Mouse (Mus musculus) WW6 (cell line): ENCODE results near the gene Ruvbl1.

Experiments
- DNase-seq: peaks from one replicate; pipeline ENCODE4 v3.0.0-alpha.2; 2013; ENCODE audit warnings: low read depth, low spot score

The Ruvbl1 gene

DNA sequence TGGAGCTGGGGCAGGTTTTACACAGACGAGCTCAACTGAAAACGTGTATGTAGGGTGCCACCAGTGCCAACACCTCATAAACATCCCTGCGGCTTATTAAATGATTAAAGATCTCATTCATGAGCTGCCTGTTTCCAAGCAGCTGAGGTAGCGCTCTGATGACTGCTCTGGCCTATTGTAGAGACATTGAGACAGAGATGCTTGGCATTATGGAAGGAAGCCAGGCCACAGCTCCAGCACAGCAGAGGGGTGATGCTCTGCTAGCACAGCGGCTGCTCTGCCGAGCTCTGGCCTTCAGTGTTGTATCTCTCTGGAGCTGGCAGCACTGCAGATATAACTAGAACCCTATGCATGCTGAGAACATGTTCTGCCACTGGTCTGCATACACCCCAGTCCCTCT, 28.5 kb downstream of the Ruvbl1 start:
- DNase-seq, result no peak

DNA sequence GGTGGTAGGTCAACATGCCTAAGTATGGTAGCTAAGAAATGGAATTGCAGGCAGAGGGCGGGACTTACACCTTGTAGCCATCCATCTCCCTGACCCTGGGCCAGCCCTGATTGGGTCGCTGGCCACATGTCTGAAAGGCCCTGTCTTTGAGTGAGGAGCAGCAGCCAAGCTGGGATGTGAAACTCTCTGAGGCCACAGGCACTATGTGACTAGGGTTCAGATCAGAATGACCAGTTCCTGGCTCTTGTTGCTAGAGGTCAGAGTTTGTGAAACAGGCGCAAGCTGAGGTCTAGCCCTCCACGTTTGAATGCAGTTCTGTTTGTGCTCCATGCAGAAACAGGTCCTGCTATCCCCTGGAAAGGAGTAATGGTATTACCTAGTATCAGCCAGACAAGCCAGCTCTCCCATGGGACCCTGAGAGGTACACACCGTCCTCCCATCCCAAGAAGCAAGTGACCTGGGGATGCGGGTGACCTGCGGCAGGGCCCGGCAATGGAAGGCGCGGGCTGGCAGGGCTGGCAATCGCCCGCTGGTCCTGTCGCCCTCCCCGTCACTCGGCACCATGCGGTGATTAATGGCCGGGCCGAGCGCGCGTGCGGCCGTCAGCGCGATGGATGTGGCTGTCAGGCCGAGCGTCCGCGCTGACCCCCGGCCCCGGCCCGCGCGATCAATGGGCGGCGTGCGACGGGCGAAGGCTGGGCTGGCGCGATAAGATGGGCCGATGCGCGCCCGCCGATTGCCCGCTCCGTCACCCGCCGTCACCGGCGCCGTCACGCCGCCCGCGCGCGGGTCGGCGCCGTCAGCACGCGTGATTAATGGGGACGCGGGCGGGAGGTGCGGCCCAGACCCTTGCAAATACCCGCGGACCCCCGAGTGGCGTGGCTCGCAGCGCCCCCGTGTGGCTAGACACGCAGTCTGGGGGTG, 34.5 kb downstream of the Ruvbl1 start:
- DNase-seq, result no peak

DNA sequence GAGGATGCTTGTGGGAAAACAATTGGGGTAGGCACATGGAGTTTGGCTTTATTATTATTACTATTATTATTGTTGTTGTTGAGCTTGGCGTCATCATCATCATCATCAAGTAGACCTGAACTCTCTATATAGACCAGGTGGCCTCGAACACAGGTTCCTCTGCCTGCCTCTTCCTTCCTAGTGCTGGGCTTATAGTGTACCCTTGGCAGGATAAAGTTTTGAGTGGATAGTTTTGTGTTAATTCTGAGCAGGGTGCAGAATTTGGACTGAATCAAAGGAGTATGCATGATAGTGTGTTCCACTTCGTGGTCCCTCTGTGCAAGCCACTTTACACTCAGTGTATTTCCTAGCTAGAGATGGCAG, 35.2 kb downstream of the Ruvbl1 start:
- DNase-seq, result no peak

DNA sequence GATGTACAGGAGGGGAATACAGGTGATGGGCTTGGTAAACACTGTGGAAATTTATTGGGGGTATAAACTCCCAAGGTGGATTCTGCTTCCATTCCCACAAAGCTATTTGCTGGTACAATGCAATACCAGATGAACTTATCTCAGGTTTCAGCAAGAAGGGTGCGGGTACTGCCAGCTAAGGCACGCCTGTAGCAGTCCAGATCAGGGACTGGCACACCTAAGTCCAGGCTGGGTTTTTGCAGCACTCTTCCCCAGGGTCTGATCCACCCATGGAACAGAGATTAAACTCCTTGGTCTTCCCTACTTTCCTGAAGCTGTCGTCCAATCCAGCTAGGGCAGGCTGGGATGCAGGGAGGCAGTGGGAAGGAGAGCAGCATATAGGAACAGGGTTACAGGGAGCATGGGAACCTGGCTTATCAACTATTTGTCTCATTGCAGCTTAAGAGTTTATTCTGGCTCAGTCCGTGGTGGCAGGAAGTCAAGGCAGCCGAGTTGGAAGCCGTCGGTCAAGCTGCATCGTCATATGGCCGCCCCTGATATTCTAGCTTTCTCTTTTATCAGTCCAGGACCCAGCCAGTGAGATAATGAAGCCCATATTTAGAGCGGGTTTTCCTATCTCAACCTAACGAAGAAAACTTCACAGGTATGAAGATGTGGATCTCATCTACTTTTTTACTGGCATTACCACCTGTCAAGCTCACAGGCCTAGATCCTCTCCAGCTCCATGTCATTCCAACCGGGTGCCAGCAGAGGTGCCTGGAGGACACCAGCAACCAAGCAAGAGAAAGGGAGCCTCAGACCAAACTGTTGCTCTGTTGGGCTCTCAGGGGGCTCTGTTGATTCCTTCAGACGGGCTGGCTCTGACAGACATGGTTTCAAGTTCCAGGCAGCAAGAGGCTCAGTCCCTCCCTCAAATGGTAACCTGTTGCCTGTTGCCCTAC, 37.1 kb downstream of the Ruvbl1 start:
- no peak for DNase-seq

DNA sequence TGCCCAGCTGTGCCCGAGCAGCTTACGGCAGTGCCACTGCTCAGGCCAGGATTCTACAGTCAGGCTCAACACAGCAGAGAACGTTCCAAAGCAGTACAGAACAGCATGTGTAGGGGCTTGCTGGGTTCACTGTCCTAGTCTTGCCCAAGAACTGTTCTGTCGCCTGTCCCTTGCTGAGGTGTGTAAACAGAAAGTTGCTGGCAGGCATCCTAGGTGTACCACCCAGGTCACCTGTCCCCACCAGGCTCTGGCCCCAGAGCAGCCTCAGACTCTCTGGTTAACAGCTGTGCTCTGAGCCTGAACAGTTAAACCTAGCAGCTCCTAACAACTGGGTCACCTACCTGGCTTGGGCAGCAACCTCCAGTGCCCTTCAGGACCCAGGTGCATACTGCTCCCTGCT, 37.8 kb downstream of the Ruvbl1 start:
- DNase-seq, result no peak

DNA sequence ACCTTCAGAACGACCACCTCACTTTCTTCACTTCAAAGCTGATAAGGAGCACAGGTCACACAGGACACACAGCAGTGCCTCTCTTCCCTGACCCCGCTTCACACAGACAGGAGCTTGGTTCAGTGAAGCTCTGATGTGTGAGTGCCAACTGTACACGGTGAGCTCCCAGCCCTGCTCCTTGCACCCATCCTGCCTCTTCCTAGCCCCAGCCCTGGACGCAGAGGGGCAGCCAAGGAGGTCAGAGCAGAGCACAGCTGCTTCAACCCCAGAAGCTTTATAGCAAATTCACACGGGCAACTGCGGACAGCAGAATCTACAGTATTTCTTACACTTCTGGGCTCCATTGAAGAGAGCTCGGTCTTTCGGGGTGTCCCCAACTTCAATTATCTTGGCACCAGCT, 48.8 kb downstream of the Ruvbl1 start:
- DNase-seq, result no peak

DNA sequence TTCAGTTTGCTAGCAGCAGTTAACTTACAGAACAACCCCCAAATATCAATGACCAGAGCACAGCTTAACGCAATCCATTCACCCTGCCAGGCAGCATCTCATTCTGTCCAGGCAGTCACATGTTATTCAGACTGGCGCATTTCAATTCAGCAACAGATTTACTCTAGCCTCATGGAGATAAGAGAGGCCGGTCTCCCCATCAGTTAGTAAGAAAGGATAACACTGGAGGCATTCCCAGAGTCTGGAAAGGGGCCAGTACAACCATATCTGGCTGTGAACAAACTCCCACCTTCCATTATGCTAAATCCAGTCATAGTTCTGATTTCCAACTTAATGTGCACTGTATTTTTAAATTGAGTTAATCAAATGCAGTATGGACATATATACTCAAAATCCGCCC, 49.3 kb downstream of the Ruvbl1 start:
- DNase-seq, result no peak

DNA sequence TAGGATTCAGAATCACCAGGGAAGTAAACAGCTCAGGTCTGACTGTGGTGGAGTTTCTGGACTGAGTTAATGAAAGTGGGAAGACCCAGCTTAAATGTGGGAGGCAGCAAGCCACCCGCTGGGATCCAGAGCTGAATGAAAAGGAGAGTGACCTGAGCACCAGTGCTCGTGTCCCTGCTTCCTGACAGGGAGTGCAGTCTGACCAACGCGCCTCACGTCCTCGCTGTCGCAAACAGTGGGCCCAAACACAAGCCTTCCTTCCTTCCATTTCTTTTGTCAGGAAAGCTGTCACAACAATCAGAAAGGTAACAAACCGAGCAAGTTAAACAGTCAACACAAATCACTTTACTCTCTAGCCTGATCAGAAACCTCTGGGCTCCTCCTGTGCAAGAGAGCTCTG, 50.8 kb downstream of the Ruvbl1 start:
- DNase-seq, result no peak

DNA sequence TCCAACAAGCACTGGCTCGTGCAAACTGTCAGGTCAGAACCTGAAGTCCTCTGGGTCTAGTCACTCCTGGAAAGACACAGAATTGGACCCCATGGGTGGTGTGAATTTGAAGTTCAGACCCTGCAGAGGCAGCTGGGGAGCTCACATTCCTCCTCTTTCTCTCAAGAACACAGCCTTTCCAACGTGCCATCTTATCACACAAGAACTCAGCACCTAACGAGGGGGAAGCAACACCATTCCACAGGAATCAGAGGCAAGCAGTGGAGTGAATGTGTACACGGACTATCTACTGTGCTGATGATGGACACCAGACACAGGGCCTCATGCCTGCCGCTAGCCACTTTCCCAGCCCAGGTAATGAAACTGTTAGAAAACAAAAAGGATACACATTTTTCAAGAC, 51.5 kb downstream of the Ruvbl1 start:
- DNase-seq, result no peak

DNA sequence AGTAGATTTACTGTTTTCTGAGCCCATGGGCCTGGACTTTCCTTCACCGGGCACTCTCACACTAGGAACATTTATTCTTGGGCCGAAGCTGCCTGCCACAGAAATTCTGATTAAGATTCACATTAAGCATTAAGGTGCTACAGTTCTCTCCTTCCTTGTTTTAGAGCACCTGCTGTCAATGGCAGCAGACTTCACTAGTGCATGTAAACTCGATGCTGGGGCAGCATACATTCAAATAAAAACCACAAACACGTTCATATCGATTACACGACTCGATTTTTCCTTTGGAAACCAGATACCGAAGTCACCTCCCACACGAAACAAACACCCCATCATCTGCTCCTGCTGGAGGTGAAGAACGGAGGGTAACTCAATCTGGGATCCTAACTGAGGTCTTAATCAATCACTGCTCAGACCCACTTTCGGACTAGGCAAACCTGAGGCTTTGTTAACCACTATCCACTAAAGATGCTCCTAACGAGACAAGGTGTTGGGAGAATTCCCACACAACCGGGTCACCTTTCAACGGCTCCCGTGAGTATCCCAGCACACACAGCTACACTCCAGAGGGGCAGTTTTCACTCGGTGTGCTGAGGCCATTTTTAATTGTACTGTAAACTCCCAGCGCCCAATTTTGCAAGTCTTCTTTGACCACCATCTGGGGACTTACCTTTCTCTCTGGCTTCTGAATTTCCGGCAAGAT, 52.6 kb downstream of the Ruvbl1 start:
- DNase-seq, result no peak

DNA sequence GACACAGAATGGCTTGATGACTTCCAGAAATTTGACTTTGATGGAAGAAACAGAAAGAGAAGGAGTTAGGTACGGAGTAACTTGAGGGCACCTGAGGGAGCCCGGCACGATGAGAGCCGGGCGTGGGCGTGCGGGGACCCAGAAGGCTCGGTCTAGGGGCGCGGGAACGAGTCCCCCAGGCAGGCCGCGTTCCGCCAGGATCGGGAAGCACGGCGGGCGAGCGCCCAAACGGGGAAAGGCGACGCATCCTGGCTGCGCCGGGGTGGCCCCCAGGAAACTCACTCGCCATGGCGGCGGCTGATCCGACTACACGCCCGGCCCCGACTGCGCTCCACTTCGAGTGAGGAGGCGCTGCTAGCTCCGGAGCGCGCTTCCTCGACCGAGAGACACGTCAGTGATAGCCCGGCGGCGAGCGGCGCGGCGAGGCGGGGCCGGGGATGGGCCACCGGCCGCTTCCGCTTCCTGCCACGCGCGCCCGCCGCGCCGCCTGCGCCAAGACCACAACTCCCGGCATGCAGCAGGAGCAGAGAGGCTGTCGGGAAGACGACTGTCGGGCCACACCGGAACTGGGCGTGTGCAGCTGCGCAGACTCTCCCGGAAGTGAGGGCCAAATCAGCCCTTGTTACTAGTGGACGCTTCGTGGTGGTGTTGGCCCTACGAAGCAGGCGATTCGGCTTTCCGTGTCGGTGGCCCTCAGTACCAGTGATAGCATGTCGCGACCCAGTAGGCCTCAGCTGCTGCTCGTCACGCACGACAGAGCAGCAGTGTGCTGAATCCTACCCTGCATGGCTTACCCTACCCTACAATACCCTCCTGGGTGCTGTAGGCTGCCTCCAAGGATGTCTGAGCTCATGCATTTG, 53.4 kb downstream of the Ruvbl1 start, which contains the start of gene Sec61a1:
Gene Sec61a1 (minus strand): TSS at position 502 of the 860 bp plus-strand sequence.
- DNase-seq, result peak; percentile 81

DNA sequence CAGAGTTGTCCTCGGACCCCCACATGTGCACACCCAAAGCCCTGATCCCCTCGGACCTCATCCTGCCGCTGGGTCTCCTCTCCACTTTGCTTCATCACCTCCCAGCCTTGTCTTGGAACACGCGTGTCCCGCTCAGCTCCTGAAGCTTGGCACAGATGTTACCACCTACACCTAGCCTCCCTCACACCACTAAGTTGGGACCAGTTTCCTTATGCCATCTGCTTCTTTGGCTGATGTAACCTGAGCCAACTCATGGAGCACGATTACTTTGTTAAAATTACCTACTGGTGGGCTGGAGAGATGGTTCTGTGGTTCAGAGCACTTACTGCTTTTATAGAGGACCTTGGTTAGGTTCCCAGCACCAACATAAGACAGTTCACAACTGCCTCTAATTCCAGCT, 56.6 kb downstream of the Ruvbl1 start:
- no peak for DNase-seq

DNA sequence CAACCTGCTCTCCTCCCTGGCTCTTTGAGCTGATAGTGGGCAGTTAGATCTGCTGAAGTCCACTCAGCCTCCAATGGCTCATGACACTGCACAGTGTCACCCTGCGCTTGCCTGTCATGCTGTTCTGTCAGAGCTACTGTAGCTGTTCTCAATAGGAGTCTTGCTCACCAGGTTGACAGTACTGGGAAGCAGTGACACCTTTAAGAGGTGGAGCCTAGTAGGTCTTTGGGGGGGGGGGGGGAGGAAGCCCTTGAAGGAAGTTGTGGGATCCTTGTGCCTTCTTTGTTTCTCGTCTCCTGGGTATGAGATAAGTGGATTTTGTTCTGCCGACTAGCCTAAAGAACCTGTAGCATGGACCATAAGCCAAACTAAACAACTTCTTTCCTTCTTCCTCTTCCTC, 57.4 kb downstream of the Ruvbl1 start:
- no peak for DNase-seq

DNA sequence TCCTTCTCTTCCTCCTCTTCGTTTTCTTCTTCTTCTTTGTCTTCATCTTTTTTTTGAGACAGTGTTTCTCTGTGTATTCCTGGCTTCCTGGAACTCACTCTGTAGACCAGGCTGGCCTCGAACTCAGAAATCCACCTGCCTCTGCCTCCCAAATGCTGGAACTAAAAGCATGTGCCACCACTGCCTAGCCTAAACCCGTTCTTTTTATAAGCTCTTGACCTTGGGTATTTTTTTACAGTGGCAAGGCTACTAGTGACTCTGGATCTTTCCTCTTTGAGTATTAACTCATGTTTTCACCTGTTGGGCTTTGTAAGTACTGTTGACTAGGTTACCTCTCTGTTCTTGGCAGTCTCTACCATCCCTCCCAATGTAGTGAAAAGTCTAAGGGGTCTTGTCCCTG, 57.8 kb downstream of the Ruvbl1 start:
- no peak for DNase-seq

DNA sequence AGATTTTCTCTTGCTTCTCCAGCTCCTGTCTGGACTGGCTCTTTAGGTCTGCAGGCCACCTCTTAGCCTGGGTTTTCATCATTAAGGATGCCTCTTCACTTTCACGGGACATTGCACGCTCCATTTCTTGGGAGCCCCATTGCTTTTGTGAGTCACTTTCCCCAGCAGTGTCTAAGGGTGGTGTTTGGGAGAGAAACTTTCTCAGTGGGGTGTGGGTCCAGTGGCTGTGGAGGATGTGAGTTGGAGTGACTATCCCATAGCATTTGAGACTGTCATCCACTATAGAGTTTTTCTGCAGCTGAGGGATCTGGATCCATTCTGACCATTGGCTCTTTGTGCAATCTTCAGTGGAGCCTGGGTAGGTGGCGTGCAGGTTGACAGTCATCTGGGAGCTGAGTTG, 58.2 kb downstream of the Ruvbl1 start:
- no peak for DNase-seq

DNA sequence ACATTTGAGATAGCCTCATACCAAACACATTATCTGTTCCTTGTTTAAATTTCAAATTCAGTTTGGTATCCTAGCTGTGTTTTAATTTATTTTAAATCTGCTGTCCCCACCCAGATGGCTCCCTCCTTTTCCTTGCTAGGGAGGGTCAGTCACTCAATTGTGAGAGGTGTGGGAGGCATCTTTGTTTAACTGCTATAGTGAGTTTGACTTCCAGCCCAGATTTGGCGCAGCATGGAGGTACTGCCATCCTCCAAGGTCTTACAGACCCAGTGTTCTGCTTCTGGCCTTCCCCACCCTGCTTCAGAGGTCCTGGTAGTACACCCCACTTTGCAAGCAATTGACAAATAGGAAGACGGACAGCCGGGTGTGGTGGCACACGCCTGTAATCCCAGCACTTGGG, 58.8 kb downstream of the Ruvbl1 start:
- DNase-seq, result no peak

DNA sequence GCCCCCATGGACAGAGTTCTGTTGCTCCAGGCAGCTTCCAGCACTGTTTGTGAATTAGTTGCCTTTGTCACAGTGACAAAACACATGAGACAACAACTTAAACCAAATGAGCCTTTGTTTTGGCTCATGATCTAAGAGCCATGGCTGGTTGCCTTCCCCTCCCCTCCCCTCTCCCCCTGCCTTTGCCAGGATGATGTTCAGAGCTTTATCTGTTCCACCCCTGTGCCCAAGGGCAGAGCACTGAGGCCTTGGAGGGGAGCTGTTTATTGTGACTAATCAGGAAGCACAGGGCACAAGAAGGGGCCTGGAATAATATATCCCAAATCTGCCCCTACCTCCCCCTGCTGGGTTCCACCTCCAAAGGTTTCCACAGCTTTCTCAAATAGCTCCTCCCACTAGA, 65.1 kb downstream of the Ruvbl1 start:
- no peak for DNase-seq

DNA sequence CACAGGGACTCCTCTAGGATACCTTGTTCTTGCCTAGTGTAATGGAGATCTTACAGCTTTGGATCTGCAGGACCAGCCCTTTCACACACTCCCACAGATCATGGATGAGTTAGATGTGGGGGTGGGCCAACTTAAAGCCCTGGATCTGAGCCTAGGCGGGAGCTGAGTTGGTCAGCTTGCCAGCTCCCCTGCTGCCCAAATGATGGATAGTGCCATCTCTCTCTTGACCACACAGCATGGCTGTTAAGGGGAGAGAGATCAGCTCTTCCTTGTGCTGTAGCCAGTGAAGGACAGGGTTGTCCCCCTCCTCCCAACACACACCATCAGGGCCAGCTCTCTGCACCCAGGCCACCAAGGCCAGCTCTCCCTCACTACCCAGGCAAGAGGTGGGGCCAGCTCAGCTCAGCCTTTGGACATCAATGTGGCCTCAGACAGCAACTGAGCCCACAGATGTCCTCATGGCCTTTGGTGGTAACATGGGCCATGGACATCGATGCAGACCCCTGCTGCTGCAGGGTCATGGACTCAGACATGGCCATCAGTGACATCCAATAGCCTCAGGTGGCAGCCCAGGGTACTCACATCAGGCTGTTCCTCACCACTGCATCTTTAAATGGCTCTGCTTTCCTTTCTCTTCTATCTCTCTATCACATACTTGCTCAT, 75.0 kb downstream of the Ruvbl1 start:
- no peak for DNase-seq

DNA sequence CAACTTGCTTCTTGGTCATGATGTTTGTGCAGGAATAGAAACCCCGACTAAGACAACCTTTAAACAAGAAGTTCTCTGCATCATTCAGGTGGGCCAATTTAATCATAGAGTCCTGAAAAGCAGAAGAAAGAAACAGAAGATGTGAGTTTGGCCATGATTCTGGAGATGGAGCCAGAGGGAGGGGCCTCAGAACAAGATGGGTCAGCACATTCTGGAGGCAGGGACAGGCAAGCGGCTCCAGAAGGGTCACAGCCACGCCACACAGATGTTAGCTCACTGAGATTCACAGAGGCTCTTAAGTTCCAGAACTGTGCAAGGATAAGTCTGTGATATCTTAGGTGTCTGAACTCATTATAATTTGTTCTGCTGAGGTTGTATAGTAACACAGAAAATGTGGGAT, 79.0 kb downstream of the Ruvbl1 start:
- DNase-seq, result no peak

DNA sequence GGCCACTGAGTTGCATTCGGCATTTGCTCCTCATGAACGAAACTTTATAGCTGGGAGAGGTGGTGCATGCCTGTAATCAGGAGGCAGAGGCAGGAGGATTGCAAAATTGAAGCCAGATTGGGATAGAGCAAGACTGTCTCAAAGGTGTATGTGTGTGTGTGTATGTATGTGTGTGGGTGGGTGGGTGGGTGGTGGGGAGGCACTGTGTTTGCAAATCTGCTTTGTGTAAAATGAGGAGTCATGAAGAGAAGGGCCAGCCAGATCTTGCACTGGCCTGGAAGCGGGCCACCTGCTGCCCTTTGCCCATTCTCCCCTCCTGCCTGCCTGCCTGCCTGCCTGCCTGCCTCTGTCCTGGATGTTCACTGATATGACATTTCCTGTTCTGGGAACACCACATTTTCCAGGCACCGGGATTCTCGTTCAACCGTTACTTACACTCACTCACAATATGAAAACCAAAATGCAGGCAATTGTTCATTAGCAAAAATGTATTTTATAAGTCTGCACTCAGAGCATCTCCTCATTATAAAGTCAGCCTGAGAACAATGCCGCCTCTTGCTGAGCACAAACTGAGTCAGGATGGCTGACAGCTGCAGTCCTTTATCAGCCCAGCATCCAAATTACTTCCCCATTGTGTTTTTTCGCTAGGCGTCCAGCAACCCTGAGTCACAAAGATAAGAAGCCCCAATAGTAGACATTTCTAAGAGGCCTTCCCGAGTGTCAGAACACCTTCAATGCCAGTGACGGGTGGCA, 79.6 kb downstream of the Ruvbl1 start:
- DNase-seq, result no peak
